Mouse (Mus musculus): ENCODE measurements around the gene Bdkrb1. TPM values are rescaled to one million over a fixed set of nuclear protein-coding genes. Genes with fewer than 3 reads are reported as not detected.
A peak's percentile ranks its signal among the peaks of the same experiment; 100 is the strongest.

Gene Bdkrb1
- polyA plus RNA-seq, 1 experiment from 2014 or later: not detected

GRCm38 (mm10) chr12:105613559-105613958 is 10.7 kb downstream of the Bdkrb1 start:
- 84% methylated on average over 10 of the region's 10 CpGs for WGBS
- H3K4me3 ChIP-seq (ENCODE audit: low read depth, low read length): no peak overlapping the region
- no peak for TF ChIP-seq CTCF (IDR thresholded peaks at IDR 0.05; ENCODE audit: low read depth)
- H3K9me3 ChIP-seq (ENCODE audit: low read depth, low read length): no peaks in the 10 kb centered on the region
- no peak overlapping the region for H3K27ac ChIP-seq (ENCODE audit: low read depth)
- H3K4me2 ChIP-seq: no peak overlapping the region
- H3K27me3 ChIP-seq (ENCODE audit: insufficient read depth, low read length): no peaks in the 10 kb centered on the region
- DNase-seq (no peak), ATAC-seq (ENCODE audit: insufficient read depth) (no peak)
- peaks cover 34% of the 10 kb centered on the region for H3K36me3 ChIP-seq (ENCODE audit: insufficient read depth)
- no peak overlapping the region for H3K9ac ChIP-seq
- no peaks in the 10 kb centered on the region for H3K4me1 ChIP-seq (ENCODE audit: insufficient read depth)

- no peak overlapping the region for H3K9ac ChIP-seq
- no peak overlapping the region for H3K4me2 ChIP-seq
- DNase-seq (no peak), ATAC-seq (ENCODE audit: insufficient read depth) (no peak)
- H3K27ac ChIP-seq (ENCODE audit: low read depth): no peak overlapping the region
- H3K4me1 ChIP-seq (ENCODE audit: insufficient read depth): no peaks in the 10 kb centered on the region
- 95% methylated on average over 7 of the region's 7 CpGs for WGBS
- no peak overlapping the region for H3K4me3 ChIP-seq (ENCODE audit: low read depth, low read length)
- peaks cover 76% of the 10 kb centered on the region for H3K36me3 ChIP-seq (ENCODE audit: insufficient read depth)
- H3K27me3 ChIP-seq (ENCODE audit: insufficient read depth, low read length): no peaks in the 10 kb centered on the region
- no peaks in the 10 kb centered on the region for H3K9me3 ChIP-seq (ENCODE audit: low read depth, low read length)
- TF ChIP-seq CTCF (IDR thresholded peaks at IDR 0.05; ENCODE audit: low read depth): no peak
These were observed 19.2 kb downstream of the Bdkrb1 start for GRCm38 (mm10) chr12:105622048-105622447.

GRCm38 (mm10) chr12:105622981-105623539 is 20.2 kb downstream of the Bdkrb1 start:
- Histone ChIP-seq H3K4me3 (ENCODE audit: low read depth, low read length) (no peak overlapping the region), H3K36me3 (ENCODE audit: insufficient read depth) (peaks cover 75% of the 10 kb centered on the region), H3K9ac (no peak overlapping the region), H3K27ac (ENCODE audit: low read depth) (no peak overlapping the region), H3K4me2 (no peak overlapping the region), H3K4me1 (ENCODE audit: insufficient read depth) (no peaks in the 10 kb centered on the region), H3K27me3 (ENCODE audit: insufficient read depth, low read length) (no peaks in the 10 kb centered on the region), H3K9me3 (ENCODE audit: low read depth, low read length) (no peaks in the 10 kb centered on the region)
- no peak for TF ChIP-seq CTCF (IDR thresholded peaks at IDR 0.05; ENCODE audit: low read depth)
- 91% methylated on average over 12 of the region's 12 CpGs for WGBS
- DNase-seq: no peak
- no peak for ATAC-seq (ENCODE audit: insufficient read depth)

- no peak overlapping the region for H3K4me2 ChIP-seq
- no peak overlapping the region for H3K4me3 ChIP-seq (ENCODE audit: low read depth, low read length)
- DNase-seq (no peak), ATAC-seq (ENCODE audit: insufficient read depth) (no peak)
- WGBS: 50% methylated on average over 7 of the region's 7 CpGs
- H3K36me3 ChIP-seq (ENCODE audit: insufficient read depth): peaks cover 61% of the 10 kb centered on the region
- no peaks in the 10 kb centered on the region for H3K4me1 ChIP-seq (ENCODE audit: insufficient read depth)
- H3K27me3 ChIP-seq (ENCODE audit: insufficient read depth, low read length): no peaks in the 10 kb centered on the region
- no peak for TF ChIP-seq CTCF (IDR thresholded peaks at IDR 0.05; ENCODE audit: low read depth)
- H3K9ac ChIP-seq: no peak overlapping the region
- no peak overlapping the region for H3K27ac ChIP-seq (ENCODE audit: low read depth)
- H3K9me3 ChIP-seq (ENCODE audit: low read depth, low read length): no peaks in the 10 kb centered on the region
These were observed 22.9 kb downstream of the Bdkrb1 start for GRCm38 (mm10) chr12:105625798-105626197.

GRCm38 (mm10) chr12:105634374-105635067 is 31.6 kb downstream of the Bdkrb1 start:
- no peak for TF ChIP-seq CTCF (IDR thresholded peaks at IDR 0.05; ENCODE audit: low read depth)
- Histone ChIP-seq H3K27me3 (ENCODE audit: insufficient read depth, low read length) (no peaks in the 10 kb centered on the region), H3K27ac (ENCODE audit: low read depth) (no peak overlapping the region), H3K4me2 (no peak overlapping the region), H3K4me1 (ENCODE audit: insufficient read depth) (no peaks in the 10 kb centered on the region), H3K9ac (no peak overlapping the region), H3K9me3 (ENCODE audit: low read depth, low read length) (no peaks in the 10 kb centered on the region), H3K4me3 (ENCODE audit: low read depth, low read length) (no peak overlapping the region), H3K36me3 (ENCODE audit: insufficient read depth) (peaks cover 73% of the 10 kb centered on the region)
- 90% methylated on average over 13 of the region's 13 CpGs for WGBS
- DNase-seq: no peak
- ATAC-seq (ENCODE audit: insufficient read depth): no peak

GRCm38 (mm10) chr12:105636551-105636950 is 33.7 kb downstream of the Bdkrb1 start:
- no peaks in the 10 kb centered on the region for H3K4me1 ChIP-seq (ENCODE audit: insufficient read depth)
- H3K9me3 ChIP-seq (ENCODE audit: low read depth, low read length): no peaks in the 10 kb centered on the region
- no peak overlapping the region for H3K9ac ChIP-seq
- no peak for TF ChIP-seq CTCF (IDR thresholded peaks at IDR 0.05; ENCODE audit: low read depth)
- H3K27ac ChIP-seq (ENCODE audit: low read depth): no peak overlapping the region
- no peak overlapping the region for H3K4me2 ChIP-seq
- peaks cover 93% of the 10 kb centered on the region for H3K36me3 ChIP-seq (ENCODE audit: insufficient read depth)
- ATAC-seq (ENCODE audit: insufficient read depth) (no peak), DNase-seq (no peak)
- WGBS: 92% methylated on average over 9 of the region's 9 CpGs
- H3K4me3 ChIP-seq (ENCODE audit: low read depth, low read length): no peak overlapping the region
- no peaks in the 10 kb centered on the region for H3K27me3 ChIP-seq (ENCODE audit: insufficient read depth, low read length)

- peaks cover 96% of the 10 kb centered on the region for H3K36me3 ChIP-seq (ENCODE audit: insufficient read depth)
- no peak overlapping the region for H3K4me2 ChIP-seq
- no peak overlapping the region for H3K27ac ChIP-seq (ENCODE audit: low read depth)
- no peak overlapping the region for H3K9ac ChIP-seq
- WGBS: 70% methylated on average over 4 of the region's 4 CpGs
- no peaks in the 10 kb centered on the region for H3K27me3 ChIP-seq (ENCODE audit: insufficient read depth, low read length)
- ATAC-seq (ENCODE audit: insufficient read depth) (no peak), DNase-seq (peak; percentile 12)
- no peaks in the 10 kb centered on the region for H3K9me3 ChIP-seq (ENCODE audit: low read depth, low read length)
- H3K4me3 ChIP-seq (ENCODE audit: low read depth, low read length): no peak overlapping the region
- H3K4me1 ChIP-seq (ENCODE audit: insufficient read depth): no peaks in the 10 kb centered on the region
- peak; percentile 20; the same call in 1 of the 2 replicates for TF ChIP-seq CTCF (IDR thresholded peaks at IDR 0.05; ENCODE audit: low read depth)
These were observed 34.7 kb downstream of the Bdkrb1 start for GRCm38 (mm10) chr12:105637554-105637953.

Data from lung, embryonic 14.5 days (tissue).